Mouse (Mus musculus): Measurements from ENCODE around the gene C330007P06Rik.

GRCm38 (mm10) chrX:36843346-36843990, 30.4 kb downstream of the C330007P06Rik start:
- TF ChIP-seq GATA1 (IDR thresholded peaks at IDR 0.05; ENCODE audit: low read length), result no peak
- no peak for TF ChIP-seq TAL1 (IDR thresholded peaks at IDR 0.05; ENCODE audit: low read length)
